Mouse (Mus musculus): ENCODE results near the gene Moxd1.

DNA sequence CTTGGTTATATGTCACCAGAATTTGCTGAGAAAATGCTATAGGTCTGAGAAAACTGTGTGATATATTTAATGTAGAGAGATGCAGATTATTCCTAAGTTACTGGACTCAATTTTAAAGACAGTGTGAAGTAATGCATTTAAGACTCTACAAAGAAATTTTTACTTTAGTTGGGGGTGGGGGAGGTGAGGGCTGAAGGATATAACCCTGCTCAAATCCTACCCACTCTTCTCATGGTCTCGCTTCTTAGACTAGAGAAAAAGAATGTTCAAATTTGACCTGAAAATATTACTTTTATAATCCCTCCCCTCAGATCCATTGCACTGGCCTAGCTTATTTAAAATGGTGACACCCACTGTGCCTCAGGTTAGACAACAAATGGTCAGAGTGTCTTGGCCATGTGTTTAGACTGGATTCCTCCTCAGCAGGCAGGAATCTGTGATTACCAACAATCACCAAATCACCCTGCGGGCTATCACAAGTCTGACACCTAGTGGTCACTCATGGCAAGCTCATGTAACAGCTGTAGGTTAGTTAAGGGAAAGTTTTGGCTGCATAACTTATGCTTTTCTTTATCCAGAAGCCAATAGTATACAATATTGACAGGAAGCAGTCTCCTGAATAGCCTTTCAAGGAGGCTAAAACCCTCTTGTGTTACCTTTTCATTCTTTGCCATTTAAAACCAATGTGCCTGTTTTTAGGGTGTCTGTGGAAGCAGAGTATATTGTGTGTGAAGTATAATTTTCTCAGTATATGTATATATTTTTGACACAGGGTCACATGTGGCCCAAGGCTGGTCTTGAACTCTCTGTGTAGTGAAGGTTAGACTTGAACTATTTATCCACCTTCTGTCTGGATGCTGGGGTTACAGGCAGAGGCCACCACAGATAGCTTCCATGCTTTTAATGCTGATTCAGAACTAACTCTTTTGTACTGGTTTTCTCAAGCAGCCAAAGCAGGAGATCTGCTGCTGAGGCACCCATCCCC lies 75.2 kb downstream of the Moxd1 start:
- no peak for TF ChIP-seq EP300 (IDR thresholded peaks at IDR 0.05)
- TF ChIP-seq CTCF (IDR thresholded peaks at IDR 0.05): peak; percentile 94

All from lung, postnatal 0 days (tissue).